Mouse (Mus musculus) liver, embryonic 14.5 days (tissue): ENCODE measurements around the gene Slc28a1.

Source experiments
- CTCF ChIP-seq: IDR thresholded peaks from 2 replicates; pipeline ENCODE4 v1.5.1; 2016; ENCODE audit warnings: antibody characterized with exemption, low read depth, control low read depth
- EP300 ChIP-seq: IDR thresholded peaks from 2 replicates; pipeline ENCODE4 v1.6.1; 2016; ENCODE audit warnings: antibody characterized with exemption, low read depth

DNA sequence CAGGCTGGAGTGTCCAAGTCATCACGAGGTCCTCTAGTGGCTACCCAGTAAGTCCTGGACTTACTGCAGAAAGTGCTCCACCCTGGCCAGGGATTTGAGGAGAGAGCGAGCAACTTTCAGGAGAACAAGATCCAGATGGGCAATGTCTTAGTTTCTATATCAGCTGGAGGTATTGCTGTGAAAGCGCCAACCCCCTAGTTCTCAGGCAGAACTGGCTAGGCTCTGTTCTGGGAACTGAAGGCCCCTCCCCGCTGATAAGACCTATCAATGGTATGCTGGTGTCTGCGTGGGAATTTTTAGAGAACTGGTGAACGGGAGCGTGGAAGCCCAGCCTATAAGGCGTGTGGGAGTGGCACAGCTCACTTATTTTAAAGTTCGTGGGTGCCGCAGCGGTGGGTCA lies 35.2 kb downstream of the Slc28a1 start:
- TF ChIP-seq CTCF (no peak), EP300 (no peak)
